Mouse (Mus musculus) forebrain, postnatal 0 days (tissue): ENCODE results near the gene Erfe. TPM values are rescaled to one million over a fixed set of nuclear protein-coding genes. Genes with fewer than 3 reads are reported as not detected.

Experiments
- ATAC-seq: fragments of 200-750 bp; cut with Nextera tagmentation; 2 replicates; pipeline ENCODE4 v1.8.0; 2017; ENCODE audit warnings: mild to moderate bottlenecking, moderate library complexity
- DNase-seq: peaks from one replicate; pipeline ENCODE4 v3.0.0-alpha.2; 2015
- H3K27ac ChIP-seq: fragments of 300-500 bp; sonication (generic); 2 replicates; pipeline ENCODE4 v1.5.1; 2014; ENCODE audit warnings: low read depth, mild to moderate bottlenecking, antibody characterized with exemption, low read length, moderate library complexity, mixed read lengths
- H3K27me3 ChIP-seq: fragments of 300-500 bp; sonication (generic); 2 replicates; pipeline ENCODE4 v1.6.1; 2014; ENCODE audit warnings: mild to moderate bottlenecking, low read length, mixed read lengths; ENCODE audit not compliant: insufficient read depth
- H3K36me3 ChIP-seq: fragments of 300-500 bp; sonication (generic); 2 replicates; pipeline ENCODE4 v1.6.1; 2014; ENCODE audit warnings: mild to moderate bottlenecking, moderate library complexity; ENCODE audit not compliant: insufficient read depth
- H3K4me1 ChIP-seq: fragments of 300-500 bp; sonication (generic); 2 replicates; pipeline ENCODE4 v1.6.1; 2014; ENCODE audit warnings: antibody characterized with exemption; ENCODE audit not compliant: insufficient read depth
- H3K4me2 ChIP-seq: fragments of 300-500 bp; sonication (generic); 2 replicates; pipeline ENCODE4 v1.6.1; 2014; ENCODE audit warnings: low read depth, mild to moderate bottlenecking, moderate library complexity
- H3K4me3 ChIP-seq: fragments of 300-500 bp; sonication (generic); 2 replicates; pipeline ENCODE4 v1.5.1; 2014; ENCODE audit warnings: low read depth, low read length, mixed read lengths
- H3K9ac ChIP-seq: fragments of 300-500 bp; sonication (generic); 2 replicates; pipeline ENCODE4 v1.6.1; 2014; ENCODE audit warnings: mild to moderate bottlenecking
- H3K9me3 ChIP-seq: fragments of 300-500 bp; sonication (generic); 2 replicates; pipeline ENCODE4 v1.6.1; 2016; ENCODE audit warnings: low read length
- CTCF ChIP-seq: sonication (generic); IDR thresholded peaks from 2 replicates; pipeline ENCODE4 v1.5.1; 2016; ENCODE audit warnings: antibody characterized with exemption, control low read depth, low read depth
- WGBS: fragments of 180-500 bp; shearing (Covaris S2); extraction: QIAGEN DNeasy Blood & Tissue Kit; methylation state at CpG from one replicate; pipeline ENCODE4 v1.1.7; 2014; 5-methylcytosine and 5-hydroxymethylcytosine counted together
- polyA plus RNA-seq: library from polyadenylated mRNA; unstranded; fragments of >200 nt; fragmentation: Nextera tagmentation; extraction: Ambion mirVana; gene quantifications from 2 replicates; pipeline ENCODE4 v1.2.1, GENCODE M21; 2015
- total RNA-seq: library from RNA; depleted of rRNA; stranded (reverse); fragments of >200 nt; gene quantifications from 2 replicates; pipeline ENCODE4 v1.2.3, GENCODE M21; 2014

Gene Erfe
- total and polyA plus RNA-seq, 2 experiments from 2014 or later: 0.21 to 0.33 TPM

DNA sequence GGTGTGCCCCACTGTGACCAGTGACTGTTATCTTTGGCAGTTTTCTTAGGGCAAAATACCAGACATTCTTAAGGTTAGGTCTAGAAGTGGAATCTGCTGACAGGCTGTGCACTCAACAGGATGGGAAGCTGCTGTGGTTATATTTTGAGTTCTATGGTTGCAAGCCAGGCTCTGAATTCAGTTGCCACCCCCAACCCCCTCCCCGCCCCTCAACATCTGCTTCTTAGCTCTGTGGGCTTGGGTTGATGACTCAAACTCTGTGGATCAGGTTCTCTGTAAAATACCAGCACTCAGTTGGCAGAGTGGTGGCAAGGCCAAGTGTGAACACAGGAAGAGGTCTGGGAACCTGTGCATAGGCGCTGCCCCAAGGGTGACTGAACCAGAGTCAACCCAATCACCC, 14.0 kb upstream of the Erfe start:
- Histone ChIP-seq H3K4me3 (no peak overlapping the region), H3K4me1 (no peaks in the 10 kb centered on the region), H3K36me3 (no peaks in the 10 kb centered on the region), H3K4me2 (no peak overlapping the region), H3K9ac (no peak overlapping the region), H3K9me3 (no peaks in the 10 kb centered on the region), H3K27ac (no peak overlapping the region), H3K27me3 (no peaks in the 10 kb centered on the region)
- no peak for TF ChIP-seq CTCF
- 87% methylated on average over 2 of the region's 2 CpGs for WGBS
- DNase-seq (no peak), ATAC-seq (no peak)

DNA sequence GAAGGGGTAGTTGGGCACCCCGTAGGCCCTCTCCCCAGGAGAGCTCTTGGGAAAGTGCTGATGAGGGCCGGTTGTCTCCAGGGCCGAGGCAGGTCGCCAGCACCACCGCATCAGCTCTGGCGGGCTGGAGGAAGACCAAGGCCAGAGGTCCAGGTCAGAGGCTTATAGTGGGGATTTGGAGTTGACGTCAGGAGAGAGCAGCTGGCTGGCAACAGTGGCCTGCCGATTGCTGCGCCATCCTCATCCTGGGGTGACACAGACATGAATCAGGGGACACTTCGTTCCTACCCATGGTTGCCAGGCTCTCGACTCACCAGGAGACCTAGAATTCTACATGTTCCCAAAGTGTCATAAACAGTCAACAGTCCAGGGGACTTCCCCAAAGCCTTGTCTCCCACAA, 10.1 kb upstream of the Erfe start:
- no peak overlapping the region for H3K4me3 ChIP-seq
- no peaks in the 10 kb centered on the region for H3K27me3 ChIP-seq
- no peaks in the 10 kb centered on the region for H3K4me1 ChIP-seq
- H3K9ac ChIP-seq: no peak overlapping the region
- DNase-seq (no peak), ATAC-seq (no peak)
- TF ChIP-seq CTCF: no peak
- H3K4me2 ChIP-seq: no peak overlapping the region
- H3K9me3 ChIP-seq: no peaks in the 10 kb centered on the region
- no peaks in the 10 kb centered on the region for H3K36me3 ChIP-seq
- 89% methylated on average over 11 of the region's 11 CpGs for WGBS
- no peak overlapping the region for H3K27ac ChIP-seq

DNA sequence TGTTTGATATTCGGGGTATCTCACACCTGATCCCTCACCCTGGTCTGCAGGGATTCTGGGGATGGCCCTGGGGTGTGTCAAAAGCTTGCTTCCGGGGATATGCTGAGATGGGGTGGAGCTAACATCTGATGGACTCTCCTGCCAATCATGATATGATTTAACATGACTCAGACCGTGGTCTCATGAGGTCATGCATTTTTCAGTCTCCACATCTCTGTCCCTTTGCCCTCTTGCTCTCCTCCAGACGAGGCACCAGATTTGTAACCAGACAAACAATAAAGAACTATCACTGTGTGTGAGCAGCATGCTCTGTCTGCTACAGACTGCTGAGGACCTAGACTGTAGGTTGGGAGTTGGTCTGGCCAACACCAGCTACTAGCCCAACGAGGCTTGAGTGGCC, 4.1 kb upstream of the Erfe start:
- ATAC-seq (no peak), DNase-seq (no peak)
- Histone ChIP-seq H3K27ac (no peak overlapping the region), H3K4me2 (no peak overlapping the region), H3K27me3 (peaks cover 9% of the 10 kb centered on the region; the same call in 1 of the 2 replicates), H3K9ac (no peak overlapping the region), H3K4me3 (no peak overlapping the region), H3K9me3 (peaks cover 4% of the 10 kb centered on the region; the same call in 1 of the 2 replicates), H3K4me1 (no peaks in the 10 kb centered on the region), H3K36me3 (no peaks in the 10 kb centered on the region)
- WGBS: 82% methylated on average over 5 of the region's 5 CpGs
- no peak for TF ChIP-seq CTCF

DNA sequence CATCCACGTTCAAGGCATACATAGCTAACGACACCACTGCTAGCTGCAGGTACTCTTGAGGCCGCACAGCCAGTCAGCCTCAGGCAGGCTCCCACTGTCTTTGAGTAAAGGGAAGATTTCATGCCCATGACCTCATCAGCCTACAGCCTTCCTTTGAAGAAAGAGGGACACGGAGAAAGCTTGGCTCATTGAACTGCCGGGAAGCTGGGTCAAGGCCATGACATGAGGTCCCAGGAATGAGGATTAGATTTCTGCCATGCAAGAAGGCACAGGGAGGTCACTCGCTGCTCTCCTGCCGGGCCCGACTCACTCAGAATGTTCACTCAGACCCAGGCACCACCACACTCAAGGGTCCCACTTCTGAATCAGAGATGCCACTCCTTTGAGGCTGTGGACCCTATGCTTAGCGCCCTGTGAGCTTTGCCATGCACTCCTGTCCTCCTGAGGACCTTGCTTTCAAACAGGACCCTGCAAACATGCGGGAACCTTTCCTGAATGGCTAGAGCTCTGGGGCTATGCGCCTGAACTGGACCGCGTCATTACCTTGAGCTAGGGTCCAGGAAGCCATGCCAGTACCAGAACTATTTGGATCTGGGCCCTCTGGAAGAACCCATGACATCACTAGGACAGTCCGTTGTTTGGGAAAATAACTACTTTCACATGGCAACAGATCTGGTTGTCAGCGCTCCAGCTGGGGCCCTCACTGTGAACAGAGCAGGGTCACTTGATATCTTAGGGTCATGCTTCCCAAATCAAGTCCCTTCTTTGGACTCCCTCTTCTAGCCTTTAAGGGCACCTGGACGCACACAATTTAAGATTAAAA, 1.2 kb upstream of the Erfe start:
- no peak overlapping the region for H3K9ac ChIP-seq
- no peaks in the 10 kb centered on the region for H3K4me1 ChIP-seq
- no peak overlapping the region for H3K27ac ChIP-seq
- WGBS: 90% methylated on average over 16 of the region's 16 CpGs
- peaks cover 4% of the 10 kb centered on the region; the same call in 1 of the 2 replicates for H3K9me3 ChIP-seq
- H3K36me3 ChIP-seq: peaks cover 4% of the 10 kb centered on the region; the same call in 1 of the 2 replicates
- H3K4me3 ChIP-seq: no peak overlapping the region
- no peak for ATAC-seq
- H3K27me3 ChIP-seq: peaks cover 9% of the 10 kb centered on the region; the same call in 1 of the 2 replicates
- no peak overlapping the region for H3K4me2 ChIP-seq
- no peak for TF ChIP-seq CTCF
- no peak for DNase-seq

DNA sequence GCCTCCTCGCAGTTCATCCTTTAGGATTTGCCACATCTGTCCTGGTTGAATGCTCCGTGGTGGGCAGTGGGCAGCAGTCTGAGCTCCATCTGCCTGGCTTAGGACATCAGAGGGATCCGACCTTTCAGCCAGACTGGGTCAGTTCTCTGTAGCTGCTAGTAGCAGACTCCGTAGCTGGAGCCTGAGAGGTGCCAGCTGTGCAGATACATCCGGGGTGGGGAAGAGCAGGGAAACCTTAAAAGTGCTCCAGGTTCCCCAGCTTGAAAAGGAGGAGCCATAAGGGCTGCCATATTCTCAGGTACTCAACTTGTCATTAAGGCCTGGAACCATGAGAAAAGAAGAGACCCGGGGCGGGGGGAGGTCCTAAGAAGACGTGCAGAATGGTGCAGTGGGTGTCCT, 415 bp upstream of the Erfe start:
- 28% methylated on average over 8 of the region's 8 CpGs for WGBS
- H3K27me3 ChIP-seq: peaks cover 9% of the 10 kb centered on the region; the same call in 1 of the 2 replicates

DNA sequence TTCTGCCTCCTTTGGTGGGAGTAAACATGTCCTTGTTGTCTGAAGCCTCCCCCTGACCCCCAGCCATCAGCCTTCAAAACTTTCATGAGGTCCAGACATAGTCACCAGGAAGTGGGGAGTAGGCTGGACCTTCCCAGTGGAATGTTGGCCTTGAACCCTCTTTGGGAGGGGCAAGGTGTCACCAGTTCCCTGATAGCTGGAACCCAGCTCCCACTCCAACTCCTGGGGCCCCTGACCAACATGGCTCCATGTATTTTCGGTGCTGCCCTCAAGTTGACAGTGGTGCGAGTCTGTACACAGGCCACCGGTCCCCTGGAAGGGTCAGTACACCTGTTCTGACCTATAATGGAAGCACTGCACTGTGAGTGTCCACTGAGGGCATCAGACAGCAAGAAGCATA, 1.1 kb downstream of the Erfe start:
- Histone ChIP-seq H3K4me2 (no peak overlapping the region), H3K36me3 (peaks cover 20% of the 10 kb centered on the region), H3K9me3 (peaks cover 4% of the 10 kb centered on the region; the same call in 1 of the 2 replicates), H3K4me3 (no peak overlapping the region), H3K27ac (no peak overlapping the region), H3K9ac (no peak overlapping the region), H3K27me3 (peaks cover 9% of the 10 kb centered on the region; the same call in 1 of the 2 replicates), H3K4me1 (no peaks in the 10 kb centered on the region)
- TF ChIP-seq CTCF: no peak
- WGBS: 97% methylated on average over 3 of the region's 3 CpGs
- ATAC-seq (no peak), DNase-seq (no peak)

More for the DNA sequence above, 415 bp upstream of the Erfe start:
- Histone ChIP-seq H3K4me2 (peak overlapping the region; percentile 65), H3K4me3 (peak overlapping the region; percentile 30), H3K36me3 (peaks cover 10% of the 10 kb centered on the region; the same call in 1 of the 2 replicates), H3K9me3 (peaks cover 4% of the 10 kb centered on the region; the same call in 1 of the 2 replicates), H3K9ac (no peak overlapping the region), H3K27ac (no peak overlapping the region), H3K4me1 (no peaks in the 10 kb centered on the region)
- no peak for TF ChIP-seq CTCF
- DNase-seq (no peak), ATAC-seq (no peak)

DNA sequence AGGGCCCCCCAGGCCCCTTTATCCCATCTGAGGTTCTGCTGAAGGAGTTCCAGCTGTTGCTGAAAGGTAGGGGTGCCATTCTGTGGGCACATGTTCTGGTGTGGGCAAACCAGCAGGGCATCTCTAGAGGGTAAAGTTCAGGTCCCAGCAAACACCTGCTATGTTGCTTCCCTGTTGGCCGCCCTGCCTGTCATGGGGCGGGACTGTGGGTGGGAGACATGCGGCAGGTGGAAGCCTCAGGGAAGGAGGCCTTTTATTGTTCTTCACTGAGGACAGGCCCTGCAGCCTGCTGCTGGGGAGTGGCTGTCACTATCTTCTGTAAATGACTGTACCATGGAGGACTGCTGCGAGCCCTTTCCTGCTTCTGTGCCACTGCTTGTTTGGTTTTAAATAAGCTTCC, 3.2 kb downstream of the Erfe start:
- DNase-seq (no peak), ATAC-seq (no peak)
- no peak for TF ChIP-seq CTCF
- Histone ChIP-seq H3K9me3 (peaks cover 2% of the 10 kb centered on the region; the same call in 1 of the 2 replicates), H3K27ac (no peak overlapping the region), H3K36me3 (peaks cover 39% of the 10 kb centered on the region), H3K4me2 (no peak overlapping the region), H3K4me1 (no peaks in the 10 kb centered on the region), H3K4me3 (no peak overlapping the region), H3K27me3 (peaks cover 9% of the 10 kb centered on the region; the same call in 1 of the 2 replicates), H3K9ac (no peak overlapping the region)
- WGBS: 69% methylated on average over 4 of the region's 4 CpGs
